16 mouse cellular contexts compared by ENCODE assay signal in genomic region chr16:46538092-46538491, GRCm38 (mm10). TPM values are rescaled to one million over a fixed set of nuclear protein-coding genes. Genes with fewer than 3 reads are reported as not detected.
"Had no signal": no experiment of that assay in that cellular context is flagged by ENCODE, and none has a peak within 500 bp of the region (broad histone marks: within the 10 kb centered on the region; RNA-seq: fewer than 3 reads in every experiment).

No protein-coding gene starts in this region.

- ATAC-seq: intestine, postnatal 0 days; midbrain, embryonic 16.5 days had no signal

- H3K9me3 ChIP-seq: limb, embryonic 13.5 days; midbrain, embryonic 12.5 days; neural tube, embryonic 13.5 days; stomach, embryonic 15.5 days had no signal

- H3K4me2 ChIP-seq: limb, embryonic 13.5 days; midbrain, embryonic 12.5 days; neural tube, embryonic 13.5 days; stomach, embryonic 15.5 days had no signal

- H3K27me3 ChIP-seq: limb, embryonic 13.5 days; midbrain, embryonic 12.5 days; neural tube, embryonic 13.5 days; stomach, embryonic 15.5 days had no signal

- DNase-seq: kidney, postnatal 10 days; kidney, postnatal 4 days; left cerebral cortex, postnatal 4 days; lung, adult 18-20 months; retina, postnatal 1 day; right cerebral cortex, postnatal 4 days; spleen, adult 18-20 months; thymus, postnatal 36 days had no signal

- H3K4me3 ChIP-seq: limb, embryonic 13.5 days; midbrain, embryonic 12.5 days; neural tube, embryonic 13.5 days; stomach, embryonic 15.5 days had no signal

- H3K9ac ChIP-seq: limb, embryonic 13.5 days; liver, embryonic 14.5 days; midbrain, embryonic 12.5 days; neural tube, embryonic 13.5 days; stomach, embryonic 15.5 days had no signal

- H3K27ac ChIP-seq: limb, embryonic 13.5 days; liver, embryonic 14.5 days; midbrain, embryonic 12.5 days; neural tube, embryonic 13.5 days; stomach, embryonic 15.5 days had no signal

- H3K4me1 ChIP-seq: limb, embryonic 13.5 days; midbrain, embryonic 12.5 days; neural tube, embryonic 13.5 days; stomach, embryonic 15.5 days had no signal

- H3K36me3 ChIP-seq: limb, embryonic 13.5 days; midbrain, embryonic 12.5 days; neural tube, embryonic 13.5 days; stomach, embryonic 15.5 days had no signal

RNA-seq across cellular contexts. Expression of gene Nectin3, which starts 39.8 kb away (rescaled TPM):
- total RNA-seq: megakaryocyte-erythroid progenitor cell, adult 5-6 weeks had no signal
